Mouse (Mus musculus) monocyte, adult 5-6 weeks (primary cell): ENCODE measurements around the gene Mlf1. TPM values are rescaled to one million over a fixed set of nuclear protein-coding genes. Genes with fewer than 3 reads are reported as not detected.

Experiments
- ATAC-seq: fragments of 153-309, 156-312 bp; replicated peaks from 2 replicates; pipeline ENCODE4 v1.8.0; 2017; ENCODE audit warnings: mild to moderate bottlenecking; ENCODE audit not compliant: low TSS enrichment, insufficient number of reproducible peaks, severe bottlenecking, poor library complexity, low FRiP score
- total RNA-seq: library from RNA; stranded (forward); fragments of 200-1000, 200-491, 200-594 nt; gene quantifications from 3 replicates; pipeline ENCODE4 v1.2.3, GENCODE M21; 2017

The Mlf1 gene
- total RNA-seq, 1 experiment from 2014 or later: not detected

GRCm38 (mm10) chr3:67429338-67429998 lies 55.6 kb downstream of the Mlf1 start:
- no peak for ATAC-seq

GRCm38 (mm10) chr3:67429999-67430380 lies 56.1 kb downstream of the Mlf1 start, which contains the start of gene Gfm1:
TSS of gene Gfm1 (plus strand) at chr3:67430096.
- ATAC-seq: peak; percentile 98

GRCm38 (mm10) chr3:67434011-67434410 lies 60.1 kb downstream of the Mlf1 start:
- no peak for ATAC-seq

GRCm38 (mm10) chr3:67447143-67447542 lies 73.2 kb downstream of the Mlf1 start:
- no peak for ATAC-seq

Other genes with a start within 250 kb of the Mlf1 start
- gene Gm17402, start 1.1 kb downstream of the Mlf1 start, total RNA-seq: not detected in 3 replicates
- gene Gfm1, start 56.0 kb downstream of the Mlf1 start, total RNA-seq: 21.0 to 39.6 TPM (median 28.6 TPM) in 3 replicates
- 1.7 to 5.0 TPM (median 2.9 TPM) in 3 replicates for gene Lxn, start 89.8 kb downstream of the Mlf1 start, total RNA-seq
- gene Rarres1, start 141.4 kb downstream of the Mlf1 start, total RNA-seq: not detected in 3 replicates
- gene Mfsd1, start 208.6 kb downstream of the Mlf1 start, total RNA-seq: 173 to 236 TPM (median 206 TPM) in 3 replicates